Mouse (Mus musculus) intestine, embryonic 14.5 days (tissue): ENCODE data around the gene Ngb. TPM values are rescaled to one million over a fixed set of nuclear protein-coding genes. Genes with fewer than 3 reads are reported as not detected.

Source experiments
- ATAC-seq: fragments of 200-750 bp; cut with Nextera tagmentation; replicated peaks from 2 replicates; pipeline ENCODE4 v1.8.0; 2017; ENCODE audit warnings: low read depth, moderate number of reproducible peaks, moderate TSS enrichment, moderate library complexity; ENCODE audit not compliant: low FRiP score, low TSS enrichment
- DNase-seq: peaks from one replicate; pipeline ENCODE4 v3.0.0-alpha.2; 2018; ENCODE audit warnings: low spot score
- H3K27ac ChIP-seq: fragments of 300-500 bp; sonication (generic); 2 replicates; pipeline ENCODE4 v1.5.1; 2014; ENCODE audit warnings: low read depth, mild to moderate bottlenecking, control low read depth
- H3K27me3 ChIP-seq: fragments of 300-500 bp; sonication (generic); replicated peaks from 2 replicates; pipeline ENCODE4 v1.6.1; 2014; ENCODE audit warnings: low read length, control low read depth; ENCODE audit not compliant: control insufficient read depth, insufficient read depth
- H3K36me3 ChIP-seq: fragments of 300-500 bp; sonication (generic); 2 replicates; pipeline ENCODE4 v1.6.1; 2014; ENCODE audit warnings: low read length, control low read depth; ENCODE audit not compliant: control insufficient read depth, insufficient read depth
- H3K4me1 ChIP-seq: fragments of 300-500 bp; sonication (generic); replicated peaks from 2 replicates; pipeline ENCODE4 v1.6.1; 2014; ENCODE audit warnings: low read length, control low read depth, mixed read lengths; ENCODE audit not compliant: control insufficient read depth, insufficient read depth
- H3K4me2 ChIP-seq: fragments of 300-500 bp; sonication (generic); 2 replicates; pipeline ENCODE4 v1.6.1; 2014; ENCODE audit warnings: low read length
- H3K4me3 ChIP-seq: fragments of 300-500 bp; sonication (generic); 2 replicates; pipeline ENCODE4 v1.5.1; 2014; ENCODE audit warnings: low read depth, low read length, control low read depth, mixed read lengths
- H3K9ac ChIP-seq: fragments of 300-500 bp; sonication (generic); 2 replicates; pipeline ENCODE4 v1.6.1; 2014; ENCODE audit warnings: mild to moderate bottlenecking, low read length
- H3K9me3 ChIP-seq: fragments of 300-500 bp; sonication (generic); 2 replicates; pipeline ENCODE4 v1.6.1; 2016; ENCODE audit warnings: low read length, control low read depth; ENCODE audit not compliant: control insufficient read depth
- WGBS: fragments of 180-500 bp; shearing (Covaris S2); extraction: QIAGEN DNeasy Blood & Tissue Kit; methylation state at CpG from one replicate; pipeline ENCODE4 v1.1.7; 2014; 5-methylcytosine and 5-hydroxymethylcytosine counted together
- polyA plus RNA-seq: library from polyadenylated mRNA; unstranded; fragments of >200 nt; fragmentation: Nextera tagmentation; extraction: Ambion mirVana; gene quantifications from 2 replicates; pipeline ENCODE4 v1.2.1, GENCODE M21; 2014

The Ngb gene
- polyA plus RNA-seq, 1 experiment from 2014 or later = 1.8 TPM

DNA sequence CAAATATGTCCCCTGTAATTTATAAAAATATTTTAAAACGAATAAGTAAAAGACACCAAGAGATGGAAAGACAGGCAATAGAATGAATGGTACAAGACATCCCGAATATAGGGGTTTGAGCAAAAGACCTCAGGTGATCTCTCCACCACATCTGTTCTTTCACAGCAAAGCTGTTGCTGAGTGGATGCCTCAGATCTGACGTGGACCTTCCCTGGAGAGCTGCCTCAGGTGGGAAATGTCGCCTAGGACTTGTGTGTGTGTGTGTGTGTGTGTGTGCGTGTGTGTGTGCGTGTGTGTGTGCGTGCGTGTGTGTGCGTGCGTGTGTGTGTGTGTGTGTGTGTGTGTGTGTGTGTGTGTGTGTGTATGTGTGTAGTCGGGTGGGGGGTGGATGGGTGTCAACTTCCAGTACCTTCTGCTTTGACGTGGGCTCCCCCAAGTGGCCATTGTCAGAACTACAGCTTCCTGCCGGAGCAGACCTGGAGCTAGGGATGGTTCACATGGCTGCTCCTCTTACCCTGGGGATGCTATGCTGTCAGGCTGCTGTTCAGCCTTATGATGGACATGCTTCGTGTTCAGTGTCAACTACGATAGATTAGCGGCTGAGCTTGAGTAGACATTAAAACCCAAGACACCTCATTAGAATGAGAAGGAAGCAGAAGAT, 49.5 kb downstream of the Ngb start:
- Histone ChIP-seq H3K4me1 (no peaks in the 10 kb centered on the region), H3K27ac (no peak overlapping the region), H3K36me3 (no peaks in the 10 kb centered on the region), H3K27me3 (no peaks in the 10 kb centered on the region), H3K4me3 (no peak overlapping the region), H3K4me2 (no peak overlapping the region), H3K9ac (no peak overlapping the region), H3K9me3 (no peaks in the 10 kb centered on the region)
- WGBS = 27% methylated on average over 16 of the region's 16 CpGs
- DNase-seq (peak; percentile 93), ATAC-seq (0 out of 2 replicates have a peak, but pooled peaks have one; percentile 32)

GRCm38 (mm10) chr12:87047536-87047935, 54.8 kb downstream of the Ngb start:
- Histone ChIP-seq H3K4me2 (no peak overlapping the region), H3K4me1 (no peaks in the 10 kb centered on the region), H3K27ac (no peak overlapping the region), H3K36me3 (no peaks in the 10 kb centered on the region), H3K27me3 (no peaks in the 10 kb centered on the region), H3K9ac (no peak overlapping the region), H3K4me3 (no peak overlapping the region), H3K9me3 (no peaks in the 10 kb centered on the region)
- ATAC-seq (no peak), DNase-seq (no peak)
- 58% methylated on average over 3 of the region's 3 CpGs for whole genome bisulfite sequencing

Other genes with a start within 250 kb of the Ngb start
- gene Irf2bpl, start 217.7 kb downstream of the Ngb start, polyA plus RNA-seq = 16.3 and 18.4 TPM in 2 replicates
- 16.3 and 16.9 TPM in 2 replicates for gene Cipc, start 155.5 kb downstream of the Ngb start, polyA plus RNA-seq
- gene Zdhhc22, start 112.1 kb downstream of the Ngb start, polyA plus RNA-seq = 0.15 and 0.56 TPM in 2 replicates
- 0.62 and 1.0 TPM in 2 replicates for gene Tmem63c, start 81.2 kb downstream of the Ngb start, polyA plus RNA-seq
- gene Gstz1, start 44.6 kb upstream of the Ngb start, polyA plus RNA-seq = 47.7 and 48.8 TPM in 2 replicates
- 17.1 and 19.2 TPM in 2 replicates for gene Pomt2, start 45.4 kb upstream of the Ngb start, polyA plus RNA-seq
- 1.1 and 1.4 TPM in 2 replicates for gene Samd15, start 97.2 kb upstream of the Ngb start, polyA plus RNA-seq
- gene Tmed8, start 97.9 kb upstream of the Ngb start, polyA plus RNA-seq = 2.6 TPM in 2 replicates
- 0.30 and 0.73 TPM in 2 replicates for gene Noxred1, start 136.2 kb upstream of the Ngb start, polyA plus RNA-seq
- gene Vipas39, start 163.7 kb upstream of the Ngb start, polyA plus RNA-seq = 40.8 and 47.3 TPM in 2 replicates
- gene Ahsa1, start 163.9 kb upstream of the Ngb start, polyA plus RNA-seq = 205 and 207 TPM in 2 replicates
- 0.22 and 0.40 TPM in 2 replicates for gene Ism2, start 197.2 kb upstream of the Ngb start, polyA plus RNA-seq